Mouse (Mus musculus) right cerebral cortex, postnatal 36 days (tissue): ENCODE data around the gene Scel.

Source experiments
- DNase-seq, 2 experiments: peaks; one replicate each; pipeline ENCODE4 v3.0.0; 2022; ENCODE audit warnings: low spot score in 2 of 2, mixed read lengths in 1 of 2

Scel gene

DNA sequence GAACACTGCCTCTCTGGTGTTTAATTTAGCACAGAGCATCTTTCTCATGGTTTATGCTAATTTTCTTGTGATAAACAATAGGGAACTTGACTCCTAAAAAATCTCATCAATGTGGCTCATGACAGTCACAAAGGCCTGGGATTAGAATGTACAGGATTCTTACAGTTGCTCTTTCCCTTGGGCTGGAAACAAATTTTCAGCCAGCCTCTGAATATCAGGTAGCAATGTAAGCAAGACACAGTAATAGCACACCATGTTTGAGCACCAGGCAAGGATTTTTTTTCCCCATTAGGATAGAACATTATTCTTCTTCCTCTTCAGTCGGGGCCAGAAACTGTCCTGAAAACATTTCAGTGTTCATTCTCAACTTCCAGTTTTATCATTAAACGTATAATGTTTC, 55.3 kb downstream of the Scel start:
- DNase-seq = no peak

GRCm38 (mm10) chr14:103571598-103572320, 58.6 kb downstream of the Scel start:
- DNase-seq = no peak

DNA sequence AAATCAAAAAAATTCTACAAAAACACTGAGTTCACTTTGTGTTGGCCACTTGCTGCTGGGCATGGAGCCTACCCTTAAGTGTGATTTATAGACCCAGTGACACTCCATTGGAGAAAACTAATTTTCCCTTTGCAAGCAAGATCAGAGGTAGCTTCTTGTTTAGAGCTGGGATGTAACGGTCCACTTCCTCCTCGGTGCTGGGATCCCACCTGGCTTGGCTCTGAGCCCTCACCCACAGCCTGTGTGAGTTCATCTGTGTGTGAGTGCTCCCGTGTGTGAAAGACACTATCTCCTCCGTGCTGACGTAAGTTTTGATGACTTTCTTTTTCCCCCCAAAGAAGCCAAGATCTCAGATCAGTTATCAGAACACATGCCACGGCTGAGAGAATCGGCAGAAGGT, 62.7 kb downstream of the Scel start:
- DNase-seq = no peak

- DNase-seq = no peak
Observed at GRCm38 (mm10) chr14:103577011-103577410, 63.9 kb downstream of the Scel start.

GRCm38 (mm10) chr14:103586662-103587061, 73.5 kb downstream of the Scel start:
- DNase-seq = no peak

- DNase-seq = no peak
Observed at GRCm38 (mm10) chr14:103587208-103587900, 74.2 kb downstream of the Scel start.

DNA sequence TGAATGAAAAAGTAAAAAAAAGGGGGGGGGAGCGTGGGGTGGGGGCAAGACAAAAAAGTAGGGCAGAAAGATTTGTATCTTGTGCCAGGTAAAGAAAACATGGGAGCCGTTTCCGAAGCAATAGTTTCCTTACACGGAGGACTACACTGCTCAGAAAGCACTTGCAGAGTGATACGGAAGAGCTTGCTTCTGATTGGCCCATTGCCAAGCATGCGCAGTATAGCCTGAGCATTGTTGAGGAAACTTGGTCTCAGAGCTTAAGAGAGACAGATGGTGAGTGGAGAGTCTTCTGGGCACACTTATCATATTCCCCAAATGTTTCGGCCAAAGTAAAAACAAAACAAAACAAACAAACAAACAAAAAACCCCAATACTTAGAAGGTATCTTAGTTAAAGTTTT, 76.7 kb downstream of the Scel start:
- DNase-seq = peak in 1 of 2 experiments; percentile 9

DNA sequence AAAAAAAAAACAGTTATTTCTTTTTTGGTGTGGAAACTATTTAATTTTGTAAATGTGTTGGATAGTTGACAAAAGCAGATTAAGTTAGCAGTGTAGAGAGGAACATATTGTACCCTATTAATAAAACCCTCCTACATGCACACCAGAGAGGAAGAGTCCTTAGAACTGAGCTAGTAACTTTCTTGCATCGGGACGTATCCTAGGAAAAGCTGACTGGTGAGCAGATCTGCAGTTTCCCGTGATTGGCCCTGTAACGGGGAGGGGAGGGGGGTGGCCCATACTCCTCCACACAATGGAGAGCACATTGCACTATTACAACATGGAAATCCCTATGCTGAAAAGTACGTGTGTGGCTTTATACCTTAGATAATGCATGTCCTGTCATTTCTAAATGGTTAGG, 82.7 kb downstream of the Scel start:
- no peak for DNase-seq

GRCm38 (mm10) chr14:103608063-103608462, 94.9 kb downstream of the Scel start:
- DNase-seq = no peak

DNA sequence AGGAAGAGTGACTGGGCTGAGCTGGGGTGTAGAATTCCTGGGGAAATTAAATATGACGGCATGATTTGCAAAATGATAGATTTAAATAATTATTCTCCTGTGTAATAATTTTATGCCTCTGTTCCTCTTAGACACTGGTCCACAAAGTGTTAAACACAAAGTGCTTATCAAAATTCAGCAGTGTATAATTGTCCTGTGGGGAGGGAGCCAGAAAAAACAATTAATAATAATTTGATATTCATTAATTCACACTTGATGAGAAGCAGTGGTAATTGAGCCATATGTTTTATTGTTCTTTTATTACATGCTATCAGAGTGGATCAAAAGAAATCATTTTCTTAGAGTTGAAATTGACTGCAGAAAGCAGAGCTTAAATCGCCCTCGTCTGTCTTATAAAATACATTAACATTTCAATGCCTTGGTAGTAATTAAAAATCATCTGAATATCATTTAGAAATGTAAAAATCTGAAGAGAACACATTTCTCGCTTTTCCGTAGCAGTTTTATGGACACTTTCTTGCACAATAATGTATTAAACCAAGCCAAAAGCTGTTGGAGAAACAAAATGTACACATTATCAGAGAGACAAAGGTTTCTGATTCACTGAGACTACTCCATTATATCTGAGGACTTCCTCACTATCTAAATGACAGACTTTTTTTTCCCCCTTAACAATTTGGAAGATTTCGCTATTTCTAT, 100.6 kb downstream of the Scel start:
- no peak for DNase-seq

GRCm38 (mm10) chr14:103614272-103614587, 101.1 kb downstream of the Scel start:
- no peak for DNase-seq

GRCm38 (mm10) chr14:103619756-103620155, 106.6 kb downstream of the Scel start:
- DNase-seq = no peak

- DNase-seq = no peak
Observed at GRCm38 (mm10) chr14:103621207-103621606, 108.1 kb downstream of the Scel start.

DNA sequence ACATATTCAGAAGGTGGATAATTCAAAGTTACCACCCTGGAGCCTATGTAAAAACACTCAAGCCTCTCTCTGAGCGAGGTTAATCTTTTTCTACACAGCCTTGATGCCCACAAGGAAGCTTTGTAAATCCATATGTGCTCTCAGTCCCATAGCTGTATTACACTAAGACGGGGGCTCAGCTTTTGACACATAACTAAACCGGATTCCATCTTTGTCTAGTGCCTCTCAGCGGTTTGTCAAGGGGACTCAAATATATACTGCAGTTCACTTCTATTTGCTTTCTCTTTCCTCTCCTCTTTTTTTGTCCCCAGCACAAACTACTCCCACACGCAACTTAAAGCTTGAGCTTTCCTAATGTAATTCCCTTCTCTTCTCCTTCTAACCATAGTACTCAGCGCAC, 113.0 kb downstream of the Scel start:
- no peak for DNase-seq

GRCm38 (mm10) chr14:103629639-103630364, 116.7 kb downstream of the Scel start:
- no peak for DNase-seq

DNA sequence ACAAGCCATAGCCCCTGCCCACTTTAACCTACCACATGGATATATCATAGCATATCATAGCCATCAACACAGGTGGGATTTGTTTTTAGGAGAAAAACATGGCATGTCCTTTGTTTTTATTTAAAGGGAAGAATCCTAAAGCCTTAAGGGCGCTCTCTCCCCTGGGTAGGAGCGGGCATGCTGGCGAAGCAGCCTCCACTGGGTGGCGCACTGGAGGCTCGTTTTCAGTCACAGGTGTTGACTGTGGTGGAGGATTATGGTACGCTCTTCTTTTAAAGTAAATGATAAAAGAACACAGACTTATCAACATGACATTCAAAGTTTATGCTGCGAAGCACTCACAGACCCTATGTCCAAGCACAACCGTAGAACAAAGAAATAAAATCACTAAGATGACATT, 117.4 kb downstream of the Scel start:
- no peak for DNase-seq

- DNase-seq = no peak
Observed at GRCm38 (mm10) chr14:103643933-103644332, 130.8 kb downstream of the Scel start.

GRCm38 (mm10) chr14:103647981-103648380, 134.8 kb downstream of the Scel start:
- no peak for DNase-seq

DNA sequence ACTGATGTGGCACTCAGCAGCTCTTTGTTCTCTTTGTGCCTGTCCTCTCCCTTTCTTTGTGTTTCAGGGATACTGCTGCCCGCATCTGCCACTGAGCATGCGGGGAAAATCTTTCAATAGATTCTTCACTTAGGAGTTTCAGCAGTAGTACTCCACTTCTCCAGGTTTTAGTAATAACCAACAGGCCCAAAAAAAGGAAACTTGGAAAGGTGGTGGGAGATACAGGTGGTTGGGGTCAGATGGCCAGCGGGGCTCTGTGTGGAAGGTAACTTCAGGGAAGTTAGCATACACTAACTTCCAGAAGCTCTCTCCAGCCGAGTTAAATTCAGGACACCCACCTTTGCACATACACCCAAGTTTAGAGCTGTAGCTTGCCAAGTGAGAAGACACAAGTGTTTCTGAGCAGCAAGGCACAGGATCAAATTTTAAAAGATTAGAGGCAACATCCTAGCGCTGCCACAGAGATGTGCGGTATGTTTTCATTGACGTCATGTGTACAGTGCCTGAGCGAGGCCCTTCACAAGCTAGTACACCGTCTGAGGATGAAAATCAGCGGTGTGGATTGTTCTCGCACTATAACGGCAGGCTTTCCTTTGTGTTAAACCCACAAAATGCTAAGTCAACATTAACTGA, 135.6 kb downstream of the Scel start:
- DNase-seq = peak in 1 of 2 experiments; percentile 17

GRCm38 (mm10) chr14:103649302-103649701, 136.2 kb downstream of the Scel start:
- DNase-seq = no peak

DNA sequence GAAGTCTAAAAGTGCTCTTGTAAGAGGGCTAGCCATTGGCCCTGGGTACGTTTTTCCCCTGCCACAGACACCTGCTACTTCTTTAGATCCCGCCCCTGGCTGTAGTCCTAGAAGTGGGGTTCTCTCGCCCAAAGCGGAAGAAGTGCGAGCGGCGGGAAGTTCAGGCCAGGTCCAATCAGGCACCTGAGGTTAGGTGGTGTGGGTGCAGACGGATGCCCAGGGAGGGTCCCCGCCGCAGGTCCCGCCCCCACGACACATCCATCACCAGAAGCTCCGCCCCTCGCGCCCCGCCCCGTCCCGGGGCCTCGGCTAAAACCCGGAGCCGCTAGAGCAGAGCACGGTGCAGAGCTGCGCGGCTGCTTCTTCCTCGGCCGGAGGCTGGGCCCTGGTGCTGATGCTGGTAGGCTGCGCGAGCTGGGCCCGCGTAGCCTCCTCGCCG, 136.8 kb downstream of the Scel start, which contains the start of gene Slain1:
Slain1 (plus strand) TSS at position 333 of the 439 bp plus-strand sequence.
- DNase-seq = peak; percentile 82 to 86
